Mouse (Mus musculus): ENCODE measurements at regions not wholly inside any gene's neighbourhood (a gene's known extent, or its start where the extent isn't known, plus 50 kb on each side); places are given as distances from the start of the nearest gene placed in this dataset.

DNA sequence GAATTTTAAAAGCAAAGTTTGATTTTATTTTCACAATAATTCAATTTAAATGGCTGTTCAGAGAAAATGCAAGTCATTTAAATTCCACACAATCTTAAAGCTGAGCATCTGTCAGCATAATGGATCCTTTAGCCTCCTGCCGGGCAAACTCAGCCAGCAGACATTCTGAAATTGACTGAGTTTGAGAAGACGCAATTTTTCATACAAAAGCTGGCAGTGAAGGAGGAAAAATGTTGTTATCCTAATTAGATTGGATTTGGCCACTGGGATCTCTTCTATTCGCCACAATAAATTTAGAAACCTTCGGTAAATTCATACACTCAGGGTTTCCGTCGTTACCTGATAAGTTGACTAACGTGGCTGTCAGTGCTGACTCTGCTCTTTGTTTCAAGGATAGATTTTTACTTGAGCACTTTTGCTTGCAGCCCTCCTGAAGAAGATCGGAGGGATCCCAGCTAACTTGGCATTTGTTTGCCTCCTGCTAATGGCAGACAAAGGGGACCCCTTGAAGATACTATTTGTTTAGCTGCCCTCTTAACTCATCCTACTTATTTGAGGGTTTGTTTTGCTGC, 244.9 kb upstream of the Fsip2 start:
- DNase-seq (ENCODE audit: low spot score in 2 of 2), result no peak

DNA sequence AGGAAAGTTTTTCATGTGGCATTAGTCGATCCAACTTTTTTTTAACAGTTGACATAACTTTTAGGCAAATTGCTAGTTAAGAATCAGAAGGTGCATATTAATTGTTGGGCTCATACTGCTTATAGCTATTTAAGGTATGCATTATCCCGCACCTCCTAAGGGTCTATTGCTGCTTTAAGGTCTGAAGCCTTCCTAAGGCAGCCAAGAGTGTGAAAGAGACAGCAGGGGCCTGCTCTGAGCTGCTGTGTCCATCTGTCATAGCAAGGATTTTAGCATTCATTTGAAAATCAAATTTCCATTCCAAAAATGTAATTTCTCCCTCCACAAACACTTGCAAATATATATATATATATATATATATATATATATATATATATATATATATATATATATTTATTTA, 241.6 kb upstream of the Fsip2 start:
- no peak for DNase-seq (ENCODE audit: low spot score in 2 of 2)

DNA sequence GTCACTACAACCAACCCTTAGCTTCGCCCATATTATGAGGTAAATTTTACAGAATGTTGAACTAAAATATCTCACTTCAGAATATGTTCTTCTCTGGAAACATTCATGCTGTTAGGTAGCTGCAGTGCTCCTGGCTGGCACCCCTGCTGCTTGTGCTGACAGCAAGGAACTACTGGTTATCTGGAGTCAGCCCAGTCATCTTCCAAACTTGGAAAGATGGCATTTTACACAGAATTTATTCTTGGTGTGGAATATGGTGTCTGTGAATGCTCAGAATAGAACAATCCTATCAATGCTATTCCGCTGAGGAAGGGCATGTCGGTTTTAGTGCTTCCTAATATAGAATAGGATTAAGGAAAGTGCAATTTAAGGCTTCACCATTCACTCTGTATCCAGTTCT, 227.7 kb upstream of the Fsip2 start:
- DNase-seq (ENCODE audit: low spot score in 2 of 2), result peak in 1 of 2 experiments; percentile 29
